Mouse (Mus musculus): ENCODE measurements around the gene Mocs2.

Mocs2 gene

DNA sequence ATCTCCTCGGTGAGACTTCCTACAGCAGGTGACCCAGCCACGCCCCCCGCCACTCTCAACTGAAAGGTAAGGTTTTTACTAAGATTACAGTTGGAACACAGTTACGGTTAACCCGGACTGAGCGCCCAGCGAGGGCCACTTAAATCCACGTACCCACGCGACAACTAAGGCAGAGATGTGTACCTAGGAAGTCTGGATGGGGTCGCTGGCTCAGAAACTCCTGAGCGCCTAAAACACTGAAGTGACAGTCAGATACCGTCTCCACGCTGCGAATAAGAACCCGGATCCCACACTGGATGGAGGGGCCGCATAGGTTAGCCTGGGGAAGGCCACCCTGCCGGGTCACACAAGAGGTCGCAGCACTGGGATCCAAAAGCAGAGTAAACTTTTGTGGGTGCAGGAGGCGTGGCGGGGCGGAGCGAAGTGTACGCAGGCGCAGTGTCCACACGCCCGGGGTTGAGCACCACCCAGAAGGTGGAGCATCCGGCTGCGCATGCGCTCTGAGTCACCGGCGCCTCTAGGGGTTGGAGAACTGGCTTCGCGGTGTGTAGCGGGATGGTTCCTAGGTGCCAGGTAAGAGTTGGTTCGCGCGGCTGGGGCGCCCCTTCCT, at the start of gene Mocs2:
TSS of gene Mocs2 (plus strand) at position 486 of the 610 bp plus-strand sequence.
- peak; percentile 95 for DNase-seq (ENCODE audit: low read depth, low spot score)

DNA sequence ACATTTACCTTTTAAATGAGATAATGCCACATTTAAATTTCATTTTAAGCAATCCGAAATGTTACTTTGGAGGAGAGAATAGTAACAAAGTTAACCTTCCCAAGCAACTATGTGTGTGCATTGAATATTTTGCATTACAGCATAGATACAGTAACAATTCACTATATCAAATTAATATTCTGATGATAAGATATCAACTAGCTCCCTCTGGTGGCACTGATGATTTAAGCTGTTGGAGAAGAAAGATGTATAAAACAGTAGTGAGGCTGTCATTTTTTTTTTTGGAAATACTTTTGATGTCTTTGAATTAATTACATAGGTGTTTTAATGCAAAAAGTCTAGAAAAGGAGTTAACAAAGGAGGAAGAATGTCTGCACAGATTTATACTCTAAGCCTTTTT, 26.5 kb upstream of the Mocs2 start:
- no peak for DNase-seq (ENCODE audit: low read depth, low spot score)

DNA sequence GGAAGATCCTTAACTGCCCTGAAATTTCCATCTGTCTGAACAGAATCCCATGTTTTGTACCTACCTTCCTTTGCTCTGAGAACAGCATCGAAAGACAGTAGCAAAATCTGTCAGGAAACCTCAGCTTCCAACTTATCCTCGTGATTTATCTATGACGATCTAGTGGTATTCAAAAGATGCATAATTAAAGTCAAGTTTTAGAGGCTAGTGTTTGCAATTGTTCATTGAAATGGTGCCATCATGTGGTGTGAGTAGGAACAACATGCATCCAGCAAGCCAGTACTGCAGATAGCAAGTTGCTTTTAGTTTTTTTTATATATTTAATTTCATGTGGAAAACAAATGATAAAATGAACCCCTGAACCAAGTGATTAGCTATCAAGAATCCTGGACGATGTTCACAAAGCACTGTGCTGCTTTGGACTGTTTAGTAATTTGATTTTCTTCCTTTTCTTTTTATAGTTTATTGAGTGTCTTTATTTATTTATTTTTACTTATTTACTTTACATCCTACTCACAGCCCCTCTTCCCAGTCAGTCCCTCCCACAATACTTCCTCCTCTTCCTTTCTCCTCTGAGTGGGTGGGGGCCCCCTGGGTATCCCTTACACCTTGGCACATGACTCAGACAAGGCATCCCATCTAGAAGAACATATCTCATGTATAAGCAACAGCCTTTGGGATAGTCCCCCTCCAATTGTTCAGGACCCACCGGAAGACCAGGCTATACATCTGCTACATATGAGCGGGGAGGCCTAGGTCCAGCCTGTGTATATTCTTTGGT, 24.6 kb upstream of the Mocs2 start:
- peak; percentile 37 for DNase-seq (ENCODE audit: low read depth, low spot score)

DNA sequence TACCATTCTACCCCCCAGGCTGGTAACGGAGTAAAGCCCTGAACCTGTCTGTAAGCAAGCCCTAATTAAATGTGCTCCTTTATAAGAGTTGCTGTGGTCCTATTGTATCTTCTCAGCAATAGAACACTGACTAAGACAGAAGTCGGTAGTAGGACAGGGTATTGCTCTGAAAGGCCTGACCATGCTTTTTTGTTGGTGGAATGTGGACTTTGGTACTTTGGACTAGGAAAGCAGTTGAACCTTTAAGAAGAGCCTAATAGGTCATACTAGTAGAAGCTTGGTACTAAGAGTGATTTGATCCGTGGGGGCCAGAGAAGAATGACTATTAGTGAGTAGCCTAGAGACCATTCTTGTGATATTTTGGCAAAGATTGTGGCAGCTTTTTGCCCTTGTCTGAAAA, 16.2 kb upstream of the Mocs2 start:
- DNase-seq (ENCODE audit: low read depth, low spot score) = no peak

DNA sequence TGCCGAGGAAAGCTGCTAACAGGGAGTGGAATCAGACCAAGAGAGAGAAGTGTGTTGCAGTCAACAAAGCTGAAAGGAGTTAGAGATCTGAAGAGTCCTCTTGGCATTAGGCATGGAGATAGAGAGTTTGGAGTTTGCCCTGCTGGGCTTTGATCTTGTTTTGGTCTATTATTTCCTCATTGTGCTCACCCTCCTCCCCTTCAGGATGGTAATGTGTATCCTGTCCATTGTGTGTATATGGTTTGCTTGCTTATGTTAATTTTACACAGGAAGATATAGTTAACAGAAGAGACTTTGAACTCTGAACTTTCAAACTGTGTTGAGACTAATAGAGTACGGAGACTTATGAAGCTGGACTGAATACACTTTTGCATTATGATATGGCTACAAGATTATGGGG, 15.1 kb upstream of the Mocs2 start:
- no peak for DNase-seq (ENCODE audit: low read depth, low spot score)

DNA sequence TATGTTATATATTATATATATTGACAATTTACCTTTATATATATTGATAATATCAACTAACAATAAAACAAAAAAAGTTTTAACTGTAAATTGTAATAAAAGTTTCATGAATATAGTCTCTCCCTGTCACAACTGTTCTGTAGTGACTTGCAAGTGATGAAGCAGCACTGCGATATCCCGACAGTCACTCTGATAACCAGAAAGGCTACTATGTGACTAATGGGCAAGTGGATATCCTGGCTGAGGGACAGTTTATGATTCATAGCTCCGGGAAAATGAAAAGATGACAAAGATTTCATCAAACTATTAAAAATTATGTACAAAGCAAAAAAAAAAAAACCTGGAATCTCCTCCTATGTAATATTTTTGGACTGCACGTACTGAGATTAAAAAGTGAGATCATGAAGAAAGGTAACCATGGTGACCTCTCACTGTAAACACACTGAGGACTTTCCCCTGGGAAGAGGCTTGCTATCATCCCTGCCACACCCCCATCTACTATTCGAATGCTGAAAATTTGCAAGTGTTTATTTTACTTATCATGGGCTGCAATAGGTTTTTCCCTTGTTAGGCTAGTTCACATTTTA, 8.3 kb upstream of the Mocs2 start:
- DNase-seq (ENCODE audit: low read depth, low spot score) = no peak

DNA sequence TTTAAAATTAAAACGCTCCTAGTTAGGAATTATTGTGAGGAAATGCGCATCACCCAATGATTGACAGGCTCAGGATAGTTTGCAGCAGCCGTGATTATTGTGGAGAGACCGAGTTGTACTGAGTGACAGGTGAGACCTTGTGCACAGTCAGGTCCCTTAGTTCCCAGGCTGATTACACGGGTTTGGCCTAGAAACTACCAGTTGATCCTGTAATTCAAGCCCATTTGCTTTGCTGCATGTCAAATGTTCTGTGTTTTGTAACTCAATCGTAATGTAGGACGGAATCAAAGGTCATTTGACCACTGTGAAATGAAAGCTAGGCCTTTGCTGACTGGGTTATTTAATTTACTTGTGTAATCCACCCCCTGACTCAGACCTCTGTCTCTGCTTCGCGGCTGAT, 477 bp downstream of the Mocs2 start:
- peak; percentile 9 for DNase-seq (ENCODE audit: low read depth, low spot score)

DNA sequence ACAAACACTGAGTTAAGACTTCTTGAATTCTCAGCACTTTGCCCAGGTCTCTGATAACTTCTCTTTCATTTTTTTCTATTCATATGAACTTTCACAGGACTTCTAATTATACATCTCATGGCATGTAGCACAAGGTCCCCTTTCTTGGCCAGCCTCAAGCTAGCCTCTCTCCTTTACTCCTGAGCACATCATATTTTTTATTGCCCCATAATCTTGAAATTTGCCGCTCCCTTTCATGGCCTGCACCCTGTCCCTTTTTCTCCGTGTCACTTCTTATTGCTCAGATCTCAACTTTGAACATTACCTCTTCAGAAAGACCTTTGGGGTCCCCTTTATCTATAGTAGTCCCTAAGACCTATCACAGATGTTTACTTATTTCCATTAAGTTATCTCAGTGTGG, 4.8 kb downstream of the Mocs2 start:
- DNase-seq (ENCODE audit: low read depth, low spot score) = no peak

DNA sequence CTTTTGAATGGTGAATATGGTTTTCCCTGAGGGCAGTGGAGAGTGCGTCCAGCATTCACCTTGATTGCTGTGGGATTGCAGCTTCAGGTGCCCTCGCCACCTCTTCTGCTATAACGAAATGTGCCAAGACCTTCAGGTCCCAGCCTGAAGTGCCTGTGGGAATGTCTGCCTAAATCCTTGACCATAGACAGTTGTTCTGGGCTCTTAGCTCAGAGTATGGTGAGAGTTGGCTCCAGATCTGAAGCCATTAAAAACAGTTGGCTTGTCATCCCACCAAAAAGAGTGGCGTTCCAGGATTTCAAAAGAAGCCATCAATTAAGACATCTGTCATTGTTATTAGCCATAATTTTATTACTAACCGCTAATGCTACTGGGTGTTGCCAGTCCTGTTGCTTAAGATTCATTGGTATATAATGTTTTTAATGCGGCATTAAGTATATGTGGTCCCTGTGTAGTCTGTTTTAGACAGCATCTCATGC, 7.4 kb downstream of the Mocs2 start:
- no peak for DNase-seq (ENCODE audit: low read depth, low spot score)

DNA sequence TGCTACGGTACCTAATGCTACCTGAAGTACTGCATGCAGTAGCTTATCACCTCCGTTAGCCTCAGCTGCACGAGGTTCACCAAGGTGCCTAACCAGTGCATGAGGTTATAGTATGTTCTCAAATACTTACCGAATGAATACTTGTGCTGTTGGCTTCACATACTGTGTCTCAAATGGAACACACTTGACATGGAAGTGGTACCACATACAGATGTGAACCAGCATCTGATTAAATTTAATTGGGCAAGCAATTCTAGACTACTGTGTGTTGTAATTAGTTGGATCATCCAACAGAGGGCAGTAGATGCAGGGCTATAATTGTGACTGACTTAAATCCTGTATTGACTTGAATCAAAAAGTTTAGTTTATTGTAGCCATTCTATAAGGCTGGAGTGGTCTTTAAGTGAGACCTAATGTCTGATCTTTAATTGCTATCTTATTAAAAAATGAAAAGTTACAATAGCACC, 13.4 kb downstream of the Mocs2 start:
- peak; percentile 48 for DNase-seq (ENCODE audit: low read depth, low spot score)

DNA sequence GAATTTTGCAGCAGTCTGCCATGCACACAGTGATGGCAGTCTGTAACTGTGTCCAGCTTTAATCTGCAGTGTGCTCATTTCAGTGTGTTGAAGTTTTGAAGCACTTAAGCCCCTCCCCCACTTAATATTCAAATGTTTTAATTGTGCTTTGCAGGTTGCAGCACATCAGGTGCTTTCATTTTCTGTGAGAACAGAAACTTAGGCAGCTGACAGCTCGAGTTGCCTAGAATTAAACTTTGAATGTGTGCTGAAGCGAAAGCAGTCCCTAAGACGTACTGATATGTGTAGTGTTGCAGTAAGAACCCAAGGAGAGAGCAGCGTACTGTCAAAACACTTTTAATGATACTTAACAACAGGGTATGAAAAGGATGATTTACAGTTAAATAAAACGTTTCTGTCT, 14.7 kb downstream of the Mocs2 start:
- no peak for DNase-seq (ENCODE audit: low read depth, low spot score)

DNA sequence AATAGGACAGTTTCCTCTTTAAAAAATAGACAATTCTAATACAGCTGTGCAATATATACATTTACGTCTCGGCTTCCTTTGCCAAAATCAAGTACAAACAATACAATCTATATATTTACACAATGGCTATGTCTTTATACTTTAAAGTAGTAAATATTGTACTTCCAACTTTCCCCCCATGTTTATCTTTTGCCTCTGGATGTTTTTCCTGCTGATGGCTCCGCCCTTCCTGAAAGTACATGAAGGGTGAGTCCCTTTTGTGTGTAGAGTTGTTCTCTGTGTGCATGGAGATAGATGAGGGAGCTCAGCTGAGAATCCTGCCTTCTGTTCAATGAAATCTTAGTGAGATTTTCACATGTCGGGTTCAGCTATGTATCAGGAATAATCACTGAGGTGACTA, 15.3 kb downstream of the Mocs2 start:
- DNase-seq (ENCODE audit: low read depth, low spot score) = no peak

DNA sequence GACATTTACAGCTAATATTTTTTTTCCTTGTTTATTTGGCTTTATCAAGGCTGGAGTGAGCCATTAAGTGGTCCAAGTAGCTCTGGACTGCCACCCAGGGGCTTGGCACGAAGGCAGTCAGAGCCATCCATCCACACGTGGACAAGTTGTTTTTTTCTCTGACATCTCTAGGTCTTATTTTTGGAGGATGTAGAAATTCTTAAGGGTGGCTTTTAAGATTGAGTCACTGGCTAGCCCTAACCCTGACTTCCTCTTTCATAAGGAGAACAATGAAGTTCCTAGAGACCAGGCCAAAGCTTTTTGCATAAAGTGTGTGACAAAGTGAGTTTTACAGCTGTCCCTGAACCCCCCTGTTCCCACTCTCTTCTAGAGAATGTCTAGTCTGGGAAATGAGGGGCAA, 16.5 kb downstream of the Mocs2 start:
- DNase-seq (ENCODE audit: low read depth, low spot score) = no peak

DNA sequence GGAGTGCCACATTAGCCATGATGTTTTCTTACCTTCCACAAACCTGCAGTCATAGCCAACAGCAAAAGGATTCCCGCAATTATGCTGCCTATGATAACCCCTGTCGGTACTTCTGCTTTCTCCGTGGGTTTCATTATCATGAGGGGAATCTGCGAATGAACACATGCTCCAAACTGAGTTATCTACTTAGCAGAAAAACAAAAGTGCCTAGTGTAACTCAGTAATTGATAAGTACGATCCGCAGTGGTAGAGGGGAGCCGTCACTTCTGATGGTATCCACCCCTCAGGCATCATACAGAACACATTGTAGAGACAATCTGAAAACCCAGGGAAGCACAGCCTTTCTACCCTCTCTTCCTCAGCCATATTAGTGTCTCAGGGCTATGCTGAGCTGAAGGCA, 19.0 kb downstream of the Mocs2 start:
- no peak for DNase-seq (ENCODE audit: low read depth, low spot score)

DNA sequence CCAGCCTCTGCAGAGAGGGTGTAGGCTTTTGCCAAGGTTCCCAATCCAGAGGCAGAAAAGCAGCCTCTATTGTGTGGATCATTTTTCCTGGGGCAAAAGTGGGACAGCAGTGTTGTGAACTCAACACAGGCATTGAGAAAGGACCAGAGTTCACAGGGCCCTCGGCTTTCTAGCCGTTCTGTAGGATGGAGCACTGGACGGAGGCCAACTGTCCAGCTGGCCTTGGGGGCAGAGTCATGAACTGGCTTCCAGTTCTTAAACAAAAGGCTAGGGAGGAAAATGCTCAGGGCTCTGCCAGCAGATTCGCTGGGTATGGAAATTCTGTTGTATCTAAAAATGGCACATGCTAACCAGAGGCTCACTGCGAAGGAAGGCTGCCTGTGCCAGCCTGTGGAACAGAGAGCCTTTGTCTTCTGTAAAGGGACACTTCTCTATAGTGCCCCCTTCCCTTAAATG, 20.5 kb downstream of the Mocs2 start:
- no peak for DNase-seq (ENCODE audit: low read depth, low spot score)

DNA sequence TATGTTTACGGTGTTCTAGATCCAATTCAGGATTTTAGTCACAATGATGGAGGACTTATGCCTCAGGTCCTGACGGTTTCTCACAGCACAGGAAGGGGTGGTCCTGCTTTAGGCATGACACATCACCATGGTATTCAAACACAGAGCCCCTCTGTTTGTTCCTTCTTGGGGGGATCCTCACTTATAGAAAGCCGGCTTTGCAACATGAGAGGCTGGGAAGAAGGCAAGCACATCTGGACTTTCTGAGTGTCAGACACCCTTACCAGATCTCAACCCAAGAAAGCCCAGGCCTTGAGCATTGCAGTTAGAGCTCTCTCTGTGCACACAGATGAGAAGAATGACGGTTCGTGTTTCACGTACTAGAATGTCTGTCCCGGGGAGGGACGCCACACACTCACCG, 21.1 kb downstream of the Mocs2 start:
- no peak for DNase-seq (ENCODE audit: low read depth, low spot score)

DNA sequence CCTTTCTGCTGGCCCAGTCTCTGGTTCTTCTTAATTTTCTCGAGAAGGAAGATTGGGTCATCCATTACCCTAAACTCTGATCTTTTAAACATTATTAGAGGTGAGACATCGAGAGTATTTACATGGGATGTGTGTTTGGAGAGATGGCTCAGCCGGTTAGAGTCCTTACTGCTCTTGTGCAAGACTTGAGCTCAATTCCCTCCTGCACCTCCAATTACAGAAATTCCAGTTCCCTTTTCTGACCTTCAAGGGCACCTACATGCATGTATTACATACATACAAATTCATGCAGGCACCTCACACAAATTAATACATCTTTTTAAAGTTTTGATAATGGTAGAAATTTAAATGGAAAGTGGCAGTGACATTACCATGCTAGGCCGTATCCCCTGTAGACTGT, 22.5 kb downstream of the Mocs2 start:
- no peak for DNase-seq (ENCODE audit: low read depth, low spot score)

DNA sequence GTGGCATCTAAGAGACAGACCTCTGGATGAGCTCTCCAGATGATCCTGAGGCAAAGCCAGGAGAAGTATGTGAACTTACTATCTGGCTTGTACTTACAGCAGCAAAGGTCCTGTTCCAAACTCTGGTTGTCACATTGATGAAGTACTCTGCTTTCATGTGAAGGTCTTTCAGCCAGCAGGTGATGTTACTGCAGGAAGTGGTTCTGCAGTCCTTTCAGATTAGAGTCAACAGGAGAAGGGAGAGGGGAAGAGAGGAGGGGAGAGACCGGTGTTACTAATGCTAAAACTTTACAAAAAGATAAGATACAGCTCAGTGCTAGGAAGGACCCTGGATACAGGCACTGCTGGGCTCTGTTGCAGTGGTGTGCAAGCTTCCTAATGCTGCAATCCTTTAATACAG, 25.3 kb downstream of the Mocs2 start:
- DNase-seq (ENCODE audit: low read depth, low spot score) = no peak

DNA sequence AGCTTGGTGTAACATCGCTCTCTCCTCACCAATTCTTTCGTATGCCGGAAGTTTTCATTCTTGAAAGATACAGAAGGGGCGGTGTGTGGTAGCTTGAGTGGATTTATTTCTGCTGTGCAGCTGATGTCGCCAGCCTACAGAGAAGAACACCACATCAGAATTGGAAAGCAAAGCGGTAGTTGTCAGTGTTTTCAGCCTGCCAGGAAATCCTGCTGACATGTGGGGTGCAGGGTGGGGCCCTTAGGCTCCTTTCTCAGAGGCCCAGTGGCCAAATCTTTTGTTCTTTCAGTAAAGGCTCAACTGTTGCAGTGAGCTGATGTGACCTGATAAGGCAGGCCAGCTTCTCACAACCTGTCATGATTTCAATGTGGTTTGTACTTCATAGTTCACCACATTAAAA, 27.8 kb downstream of the Mocs2 start:
- no peak for DNase-seq (ENCODE audit: low read depth, low spot score)

DNA sequence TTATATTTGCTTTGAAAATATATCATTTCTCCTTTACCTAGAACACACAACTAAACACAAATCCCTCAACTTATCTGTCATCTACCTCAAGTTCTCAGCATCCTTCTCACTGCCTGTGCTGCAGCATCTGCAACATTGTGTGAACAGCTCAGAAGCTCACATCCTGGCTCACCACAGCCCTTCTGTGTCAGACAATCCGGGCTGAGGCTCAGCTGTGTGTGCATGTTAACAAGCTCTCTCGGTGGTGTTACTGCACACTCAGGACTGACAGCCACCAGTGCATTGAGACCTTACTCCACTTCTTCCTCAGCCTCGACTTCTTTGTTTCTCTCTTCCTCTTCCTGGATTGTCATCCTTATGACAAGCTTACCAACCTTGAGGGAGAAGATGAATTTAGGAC, 30.9 kb downstream of the Mocs2 start:
- DNase-seq (ENCODE audit: low read depth, low spot score) = no peak

DNA sequence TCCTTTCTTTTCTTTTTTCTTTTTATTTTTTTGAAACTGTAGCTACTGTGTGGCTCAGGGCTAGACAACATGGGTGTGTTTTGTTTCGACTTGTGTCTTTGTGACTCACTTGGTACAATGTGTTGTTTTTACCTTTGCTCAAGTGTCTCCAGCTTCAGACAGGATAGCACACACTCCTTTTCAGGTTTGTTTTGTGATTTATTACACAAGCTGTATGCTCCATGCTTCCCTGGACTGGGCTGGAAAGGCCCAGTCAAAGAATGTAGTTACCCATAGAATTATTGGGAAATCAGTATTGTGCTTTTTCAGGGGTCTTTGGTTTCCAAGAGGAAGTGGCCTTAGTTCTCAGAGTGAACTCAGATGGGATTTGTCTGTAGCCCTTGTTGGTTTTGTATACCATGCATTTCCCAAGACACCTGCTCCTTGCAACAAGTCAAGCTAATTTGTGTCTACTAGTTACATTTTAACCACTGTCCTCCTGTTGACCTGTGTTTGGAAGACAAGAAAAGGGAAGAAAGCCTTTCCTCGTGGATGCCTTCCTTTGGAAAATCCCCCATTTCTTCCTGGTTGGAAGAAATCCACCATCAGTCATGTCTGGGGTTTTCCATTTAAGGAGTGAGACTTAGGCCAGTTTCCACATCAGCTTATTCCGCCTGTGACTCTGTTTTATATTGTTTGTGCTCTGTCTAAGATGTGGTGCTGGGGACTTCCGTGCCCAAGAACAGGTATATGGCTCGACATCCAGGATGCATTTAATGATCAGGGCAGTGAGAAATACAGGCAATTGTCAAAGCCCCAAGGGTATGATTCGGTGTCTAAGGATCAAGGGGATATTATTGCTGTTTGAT, 34.5 kb downstream of the Mocs2 start:
- DNase-seq (ENCODE audit: low read depth, low spot score) = no peak

DNA sequence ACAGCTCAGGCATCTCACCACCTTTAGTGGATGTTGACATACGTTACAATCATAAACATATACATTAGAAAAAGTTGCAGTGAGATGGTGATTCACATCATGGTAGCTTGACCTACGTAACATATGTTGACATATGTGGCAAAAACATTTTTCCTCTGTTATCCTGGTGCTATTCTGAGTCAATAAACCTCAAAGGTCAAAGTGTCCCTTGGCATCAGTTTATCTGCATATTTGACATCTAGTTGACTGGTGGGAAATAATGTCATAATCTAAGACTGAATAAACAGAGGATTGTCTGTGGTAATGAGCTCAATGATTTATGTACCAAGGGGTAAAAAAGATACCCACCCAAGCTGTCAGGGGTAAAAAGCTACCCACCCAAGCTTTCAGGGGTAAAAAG, 35.1 kb downstream of the Mocs2 start:
- no peak for DNase-seq (ENCODE audit: low read depth, low spot score)
